Mouse (Mus musculus): ENCODE data around the gene Pafah2.

The Pafah2 gene

GRCm38 (mm10) chr4:134393026-134393425 lies 3.1 kb upstream of the Pafah2 start:
- POLR2A ChIA-PET: interaction anchor here (0.6 to 10.1 kb wide), 39 partner anchors 8 to 276 kb away, joined by 3 to 181 read pairs (median 4); partner anchors contain the start of genes Pdik1l (in 2 of the 4), Trim63 (in 2 of the 4), Aunip (in 1 of the 4) and Paqr7 (in 1 of the 4)
- CTCF ChIA-PET: interaction anchor here (0.6 to 2.2 kb wide), 73 partner anchors 8 to 602 kb away, joined by 3 to 32 read pairs (median 4); partner anchors contain the start of genes Trim63 (in 2 of the 4), Cep85 (in 1 of the 4), Gm30191 (in 1 of the 4) and Mtfr1l (in 1 of the 4)

- POLR2A ChIA-PET: interaction anchor here in 3 of 4 experiments (1.2 to 10.1 kb wide), 17 partner anchors 8 to 484 kb away, joined by 3 to 181 read pairs (median 6); partner anchors contain the start of genes Stmn1 (in 2 of the 3), Mtfr1l (in 1 of the 3), Pdik1l (in 1 of the 3) and Trim63 (in 1 of the 3)
These were observed 978 bp upstream of the Pafah2 start for GRCm38 (mm10) chr4:134395142-134395541.

GRCm38 (mm10) chr4:134397121-134397520 lies 1.0 kb downstream of the Pafah2 start:
- POLR2A ChIA-PET: interaction anchor here in 3 of 4 experiments (1.1 to 10.1 kb wide), 7 partner anchors 10 to 84 kb away, joined by 3 to 181 read pairs (median 5); partner anchors contain the start of gene Stmn1 (in 2 of the 3)
- CTCF ChIA-PET: interaction anchor here in 3 of 4 experiments (0.7 to 3.3 kb wide), 7 partner anchors 10 to 82 kb away, joined by 3 to 25 read pairs (median 5); no protein-coding TSS in a partner anchor

More at GRCm38 (mm10) chr4:134395142-134395541, 978 bp upstream of the Pafah2 start:
- CTCF ChIA-PET: interaction anchor here (0.5 to 3.3 kb wide), 38 partner anchors 8 to 379 kb away, joined by 3 to 71 read pairs (median 4); partner anchors contain the start of genes Cep85 (in 1 of the 4), Pdik1l (in 1 of the 4), Stmn1 (in 1 of the 4) and Trim63 (in 1 of the 4)

GRCm38 (mm10) chr4:134397732-134398131 lies 1.6 kb downstream of the Pafah2 start:
- CTCF ChIA-PET: interaction anchor here in 3 of 4 experiments (0.7 to 3.3 kb wide), 4 partner anchors 37 to 80 kb away, joined by 3 to 25 read pairs (median 5); no protein-coding TSS in a partner anchor
- POLR2A ChIA-PET: interaction anchor here in 2 of 4 experiments (1.1 to 10.1 kb wide), 3 partner anchors 70 to 80 kb away, joined by 3 to 181 read pairs (median 5); partner anchors contain the start of gene Stmn1 (in 2 of the 2)

- POLR2A ChIA-PET: interaction anchor here in 3 of 4 experiments (0.8 to 10.1 kb wide), 21 partner anchors 10 to 1150 kb away, joined by 3 to 181 read pairs (median 4); partner anchors contain the start of genes Aunip (in 2 of the 3), Stmn1 (in 2 of the 3), Mtfr1l (in 1 of the 3) and Paqr7 (in 1 of the 3)
- CTCF ChIA-PET: interaction anchor here in 3 of 4 experiments (0.7 to 2.7 kb wide), 7 partner anchors 9 to 618 kb away, joined by 3 to 16 read pairs (median 4); no protein-coding TSS in a partner anchor
These were observed 4.1 kb downstream of the Pafah2 start for GRCm38 (mm10) chr4:134400206-134400605.

GRCm38 (mm10) chr4:134401181-134401661 lies 5.1 kb downstream of the Pafah2 start:
- ChIA-PET POLR2A (interaction anchor here (0.5 to 10.1 kb wide), 59 partner anchors 8 to 1502 kb away, joined by 3 to 181 read pairs (median 4); partner anchors contain the start of genes Aunip (in 2 of the 4), Stmn1 (in 2 of the 4), Mtfr1l (in 1 of the 4) and Paqr7 (in 1 of the 4)), CTCF (interaction anchor here (0.6 to 2.7 kb wide), 25 partner anchors 8 to 1402 kb away, joined by 3 to 16 read pairs (median 3); no protein-coding TSS in a partner anchor)

- ChIA-PET POLR2A (interaction anchor here (0.6 to 10.1 kb wide), 46 partner anchors 9 to 1225 kb away, joined by 3 to 181 read pairs (median 4); partner anchors contain the start of genes Aunip (in 2 of the 4), Stmn1 (in 2 of the 4), Mtfr1l (in 1 of the 4) and Rsrp1 (in 1 of the 4)), CTCF (interaction anchor here in 3 of 4 experiments (0.6 to 2.7 kb wide), 16 partner anchors 8 to 497 kb away, joined by 3 to 16 read pairs (median 4); no protein-coding TSS in a partner anchor)
These were observed 5.9 kb downstream of the Pafah2 start for GRCm38 (mm10) chr4:134401856-134402570.

GRCm38 (mm10) chr4:134402571-134403262 lies 6.6 kb downstream of the Pafah2 start:
- ChIA-PET POLR2A (interaction anchor here in 3 of 4 experiments (0.6 to 3.1 kb wide), 18 partner anchors 9 to 1317 kb away, joined by 3 to 30 read pairs (median 4); partner anchors contain the start of genes Stmn1 (in 2 of the 3) and Sh3bgrl3 (in 1 of the 3)), CTCF (interaction anchor here in 3 of 4 experiments (0.6 to 2.7 kb wide), 8 partner anchors 10 to 382 kb away, joined by 3 to 16 read pairs (median 4); no protein-coding TSS in a partner anchor)

GRCm38 (mm10) chr4:134403721-134404120 lies 7.6 kb downstream of the Pafah2 start:
- ChIA-PET CTCF (interaction anchor here in 3 of 4 experiments (0.6 to 1.5 kb wide), 5 partner anchors 11 to 139 kb away, joined by 3 to 6 read pairs (median 3); no protein-coding TSS in a partner anchor), POLR2A (interaction anchor here in 2 of 4 experiments (1.3 to 2.0 kb wide), 3 partner anchors 42 to 74 kb away, joined by 3 to 12 read pairs (median 4); no protein-coding TSS in a partner anchor)

- CTCF ChIA-PET: interaction anchor here (0.5 to 13.8 kb wide), 37 partner anchors 8 to 1022 kb away, joined by 3 to 213 read pairs (median 4); partner anchors contain the start of genes Pafah2 (in 3 of the 4) and Cep85 (in 1 of the 4)
- POLR2A ChIA-PET: interaction anchor here in 3 of 4 experiments (0.6 to 15.3 kb wide), 13 partner anchors 8 to 118 kb away, joined by 3 to 261 read pairs (median 4); partner anchors contain the start of genes Pafah2 (in 2 of the 3), Stmn1 (in 2 of the 3) and Aunip (in 1 of the 3)
These were observed 13.2 kb downstream of the Pafah2 start for GRCm38 (mm10) chr4:134409286-134409685.

- POLR2A ChIA-PET: interaction anchor here in 3 of 4 experiments (0.6 to 15.3 kb wide), 21 partner anchors 8 to 129 kb away, joined by 3 to 261 read pairs (median 5); partner anchors contain the start of genes Stmn1 (in 3 of the 3), Pafah2 (in 2 of the 3), Aunip (in 1 of the 3) and Paqr7 (in 1 of the 3)
- CTCF ChIA-PET: interaction anchor here (0.6 to 13.8 kb wide), 14 partner anchors 9 to 62 kb away, joined by 3 to 213 read pairs (median 4); partner anchors contain the start of gene Pafah2 (in 2 of the 4)
These were observed 20.1 kb downstream of the Pafah2 start for GRCm38 (mm10) chr4:134416177-134416576.

GRCm38 (mm10) chr4:134416602-134417001 lies 20.5 kb downstream of the Pafah2 start:
- ChIA-PET CTCF (interaction anchor here in 3 of 4 experiments (0.6 to 13.8 kb wide), 13 partner anchors 9 to 61 kb away, joined by 3 to 213 read pairs (median 5); partner anchors contain the start of gene Pafah2 (in 2 of the 3)), POLR2A (interaction anchor here in 3 of 4 experiments (0.6 to 15.3 kb wide), 18 partner anchors 8 to 130 kb away, joined by 3 to 261 read pairs (median 4); partner anchors contain the start of genes Stmn1 (in 3 of the 3), Pafah2 (in 2 of the 3) and Aunip (in 1 of the 3))

GRCm38 (mm10) chr4:134417111-134417510 lies 21.0 kb downstream of the Pafah2 start:
- ChIA-PET POLR2A (interaction anchor here in 2 of 4 experiments (0.6 to 15.3 kb wide), 9 partner anchors 8 to 130 kb away, joined by 3 to 261 read pairs (median 4); partner anchors contain the start of genes Stmn1 (in 2 of the 2) and Aunip (in 1 of the 2)), CTCF (interaction anchor here in 3 of 4 experiments (0.9 to 13.8 kb wide), 9 partner anchors 10 to 61 kb away, joined by 3 to 213 read pairs (median 8); partner anchors contain the start of gene Pafah2 (in 2 of the 3))

GRCm38 (mm10) chr4:134421971-134422370 lies 25.9 kb downstream of the Pafah2 start:
- ChIA-PET POLR2A (no interaction called here), CTCF (no interaction called here)

GRCm38 (mm10) chr4:134423949-134424348 lies 27.8 kb downstream of the Pafah2 start:
- CTCF ChIA-PET: interaction anchor here in 2 of 4 experiments (0.6 to 0.8 kb wide), 2 partner anchors 13 to 31 kb away, joined by 3 to 4 read pairs; no protein-coding TSS in a partner anchor
- POLR2A ChIA-PET: interaction anchor here in 1 of 4 experiments (0.5 to 1.9 kb wide), 4 partner anchors 16 to 193 kb away, joined by 3 to 5 read pairs (median 4); no protein-coding TSS in a partner anchor

GRCm38 (mm10) chr4:134425088-134425487 lies 29.0 kb downstream of the Pafah2 start:
- ChIA-PET CTCF (interaction anchor here in 2 of 4 experiments (0.6 to 1.2 kb wide), 5 partner anchors 10 to 862 kb away, joined by 3 to 5 read pairs (median 3); no protein-coding TSS in a partner anchor), POLR2A (interaction anchor here in 2 of 4 experiments (0.7 to 1.9 kb wide), 12 partner anchors 9 to 46 kb away, joined by 3 to 5 read pairs (median 4); partner anchors contain the start of gene Stmn1 (in 1 of the 2))
